Mouse (Mus musculus) limb, embryonic 10.5 days (tissue): ENCODE data around the gene Ggt7. TPM values are rescaled to one million over a fixed set of nuclear protein-coding genes. Genes with fewer than 3 reads are reported as not detected.
"Not testable (repeated sequence)": the region's sequence is repeated elsewhere in the genome, so short reads cannot be mapped to it uniquely, and the experiment has no call there.

ENCODE experiments used
- DNase-seq: peaks from one replicate; pipeline ENCODE4 v3.0.0-alpha.2; 2017; ENCODE audit warnings: low spot score
- H3K27ac ChIP-seq: fragments of 300-500 bp; sonication (generic); 2 replicates; pipeline ENCODE4 v1.5.1; 2016; ENCODE audit warnings: mild to moderate bottlenecking
- H3K27me3 ChIP-seq: fragments of 300-500 bp; sonication (generic); 2 replicates; pipeline ENCODE4 v1.6.1; 2016; ENCODE audit warnings: low read depth, mild to moderate bottlenecking; ENCODE audit not compliant: poor library complexity, severe bottlenecking
- H3K36me3 ChIP-seq: fragments of 300-500 bp; sonication (generic); 2 replicates; pipeline ENCODE4 v1.6.1; 2016; ENCODE audit warnings: mild to moderate bottlenecking, moderate library complexity
- H3K4me1 ChIP-seq: fragments of 300-500 bp; sonication (generic); 2 replicates; pipeline ENCODE4 v1.6.1; 2016
- H3K4me3 ChIP-seq: fragments of 300-500 bp; sonication (generic); 2 replicates; pipeline ENCODE4 v1.5.1; 2016; ENCODE audit warnings: mild to moderate bottlenecking, moderate library complexity
- H3K9me3 ChIP-seq: fragments of 300-500 bp; sonication (generic); replicated peaks from 2 replicates; pipeline ENCODE4 v1.6.1; 2016; ENCODE audit warnings: mild to moderate bottlenecking
- WGBS: fragments of 180-500 bp; shearing (Covaris S2); methylation state at CpG from one replicate; pipeline ENCODE4 v1.1.7; 2016; 5-methylcytosine and 5-hydroxymethylcytosine counted together
- polyA plus RNA-seq: library from polyadenylated mRNA; unstranded; fragments of >200 nt; fragmentation: Nextera tagmentation; extraction: Ambion mirVana; gene quantifications from 2 replicates; pipeline ENCODE4 v1.2.1, GENCODE M21; 2016

Gene Ggt7
- polyA plus RNA-seq, 1 experiment from 2014 or later: 3.2 TPM

- DNase-seq: no peak
- H3K4me1 ChIP-seq: peaks cover 8% of the 10 kb centered on the region
- H3K9me3 ChIP-seq: no peaks in the 10 kb centered on the region
- 75% methylated on average over 7 of the region's 7 CpGs for WGBS
- no peak overlapping the region for H3K4me3 ChIP-seq
- no peak overlapping the region for H3K27ac ChIP-seq
- H3K27me3 ChIP-seq: no peaks in the 10 kb centered on the region
- H3K36me3 ChIP-seq: no peaks in the 10 kb centered on the region
Observed at GRCm38 (mm10) chr2:155502596-155502995, 15.4 kb downstream of the Ggt7 start.

- H3K4me1 ChIP-seq: no peaks in the 10 kb centered on the region
- H3K4me3 ChIP-seq: no peak overlapping the region
- no peak for DNase-seq
- WGBS: 91% methylated on average over 6 of the region's 6 CpGs
- no peaks in the 10 kb centered on the region for H3K27me3 ChIP-seq
- no peak overlapping the region for H3K27ac ChIP-seq
- H3K36me3 ChIP-seq: no peaks in the 10 kb centered on the region
- no peaks in the 10 kb centered on the region for H3K9me3 ChIP-seq
Observed at GRCm38 (mm10) chr2:155490998-155491397, 27.0 kb downstream of the Ggt7 start.

GRCm38 (mm10) chr2:155482021-155482420, 36.0 kb downstream of the Ggt7 start:
- Histone ChIP-seq H3K9me3 (no peaks in the 10 kb centered on the region), H3K4me1 (no peaks in the 10 kb centered on the region), H3K4me3 (no peak overlapping the region), H3K36me3 (no peaks in the 10 kb centered on the region), H3K27ac (no peak overlapping the region), H3K27me3 (no peaks in the 10 kb centered on the region)
- 53% methylated on average over 3 of the region's 3 CpGs for WGBS
- DNase-seq: peak; percentile 71

GRCm38 (mm10) chr2:155473570-155474088, 44.4 kb downstream of the Ggt7 start, which contains the start of gene Ncoa6:
TSS of gene Ncoa6 (minus strand) at chr2:155473894.
- Histone ChIP-seq H3K4me1 (peaks cover 13% of the 10 kb centered on the region), H3K36me3 (no peaks in the 10 kb centered on the region), H3K4me3 (peak within 1 kb of the TSS; percentile 90), H3K9me3 (no peaks in the 10 kb centered on the region), H3K27ac (peak within 1 kb of the TSS; percentile 98), H3K27me3 (no peaks in the 10 kb centered on the region)
- DNase-seq: peak; percentile 92
- WGBS: 0% methylated on average over 57 of the region's 72 CpGs

- peak overlapping the region; percentile 98 for H3K27ac ChIP-seq
- WGBS: 3% methylated on average over 69 of the region's 71 CpGs
- peak; percentile 66 for DNase-seq
- H3K9me3 ChIP-seq: no peaks in the 10 kb centered on the region
- H3K4me3 ChIP-seq: peak overlapping the region; percentile 90
- peaks cover 13% of the 10 kb centered on the region for H3K4me1 ChIP-seq
- H3K36me3 ChIP-seq: no peaks in the 10 kb centered on the region
- no peaks in the 10 kb centered on the region for H3K27me3 ChIP-seq
Observed at GRCm38 (mm10) chr2:155472671-155473569, 45.1 kb downstream of the Ggt7 start.

- H3K27ac ChIP-seq: no peak overlapping the region
- H3K4me1 ChIP-seq: no peaks in the 10 kb centered on the region; the same call in 1 of the 2 replicates
- H3K27me3 ChIP-seq: no peaks in the 10 kb centered on the region
- DNase-seq: no peak
- H3K36me3 ChIP-seq: peaks cover 13% of the 10 kb centered on the region; the same call in 1 of the 2 replicates
- no peaks in the 10 kb centered on the region for H3K9me3 ChIP-seq
- 86% methylated on average over 1 of the region's 1 CpGs for WGBS
- H3K4me3 ChIP-seq: no peak overlapping the region
Observed at GRCm38 (mm10) chr2:155466861-155467260, 51.2 kb downstream of the Ggt7 start.

GRCm38 (mm10) chr2:155453591-155453990, 64.4 kb downstream of the Ggt7 start:
- DNase-seq: no peak
- H3K27me3 ChIP-seq: no peaks in the 10 kb centered on the region
- WGBS: 91% methylated on average over 7 of the region's 7 CpGs
- H3K4me3 ChIP-seq: no peak overlapping the region
- H3K9me3 ChIP-seq: no peaks in the 10 kb centered on the region
- peaks cover 30% of the 10 kb centered on the region for H3K36me3 ChIP-seq
- no peak overlapping the region for H3K27ac ChIP-seq
- no peaks in the 10 kb centered on the region for H3K4me1 ChIP-seq

- Histone ChIP-seq H3K4me3 (no peak overlapping the region), H3K27me3 (no peaks in the 10 kb centered on the region), H3K36me3 (peaks cover 26% of the 10 kb centered on the region), H3K9me3 (no peaks in the 10 kb centered on the region), H3K27ac (no peak overlapping the region), H3K4me1 (no peaks in the 10 kb centered on the region)
- no peak for DNase-seq
- 81% methylated on average over 5 of the region's 5 CpGs for WGBS
Observed at GRCm38 (mm10) chr2:155451256-155451655, 66.8 kb downstream of the Ggt7 start.

- H3K9me3 ChIP-seq, H3K4me3 ChIP-seq, H3K36me3 ChIP-seq, DNase-seq, H3K27ac ChIP-seq, H3K4me1 ChIP-seq, H3K27me3 ChIP-seq: not testable (repeated sequence)
- 100% methylated on average over 1 of the region's 1 CpGs for whole genome bisulfite sequencing
Observed at GRCm38 (mm10) chr2:155447906-155448305, 70.1 kb downstream of the Ggt7 start.

- H3K27ac ChIP-seq: no peak overlapping the region
Observed at GRCm38 (mm10) chr2:155443446-155443845, 74.6 kb downstream of the Ggt7 start.

GRCm38 (mm10) chr2:155442916-155443315, 75.1 kb downstream of the Ggt7 start:
- Histone ChIP-seq H3K4me3 (no peak overlapping the region), H3K27ac (no peak overlapping the region), H3K36me3 (peaks cover 5% of the 10 kb centered on the region), H3K9me3 (no peaks in the 10 kb centered on the region), H3K27me3 (no peaks in the 10 kb centered on the region), H3K4me1 (no peaks in the 10 kb centered on the region)
- 71% methylated on average over 4 of the region's 4 CpGs for WGBS
- DNase-seq: no peak

More at GRCm38 (mm10) chr2:155443446-155443845, 74.6 kb downstream of the Ggt7 start:
- Histone ChIP-seq H3K4me1 (no peaks in the 10 kb centered on the region), H3K4me3 (no peak overlapping the region), H3K27me3 (no peaks in the 10 kb centered on the region), H3K9me3 (no peaks in the 10 kb centered on the region), H3K36me3 (peaks cover 4% of the 10 kb centered on the region)
- WGBS: 71% methylated on average over 2 of the region's 2 CpGs
- DNase-seq: no peak
